In the genomic region with DNA sequence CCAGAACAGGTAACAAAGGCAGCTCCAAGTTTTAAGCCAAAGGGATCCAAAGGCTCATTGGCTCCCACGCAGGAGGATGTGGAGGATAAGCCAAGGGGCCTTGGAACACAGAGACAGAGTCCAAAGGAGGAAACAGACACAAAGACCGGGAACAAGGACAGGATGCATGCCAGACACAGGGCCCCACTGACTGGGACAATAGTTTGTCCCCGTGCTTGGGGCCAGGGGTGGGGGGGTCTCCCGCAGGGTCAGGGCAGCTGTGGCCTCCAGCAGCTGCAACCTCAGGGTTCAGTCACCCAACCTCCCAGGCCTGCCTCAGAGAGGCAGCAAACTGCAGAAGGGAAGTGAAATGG, we compare ENCODE assay signal across 8 mouse cellular contexts. TPM values are rescaled to one million over a fixed set of nuclear protein-coding genes. Genes with fewer than 3 reads are reported as not detected.
DNase-seq lines count a peak whose midpoint lies in the region; ATAC-seq and TF ChIP-seq lines count a peak whose summit lies in the region.

No protein-coding gene starts in this region.

- no peak for ATAC-seq in hindbrain, embryonic 15.5 days (ENCODE audit: low FRiP score, low read depth)
- ATAC-seq in liver, embryonic 15.5 days (ENCODE audit: insufficient read depth) = no peak
- no peak for ATAC-seq in megakaryocyte, adult 5-6 weeks (ENCODE audit: poor library complexity, severe bottlenecking)

- H3K9ac ChIP-seq in hindbrain, embryonic 15.5 days = no peak overlapping the region
- no peak overlapping the region; the same call in 1 of the 2 replicates for H3K9ac ChIP-seq in liver, embryonic 15.5 days

- H3K36me3 ChIP-seq in hindbrain, embryonic 15.5 days = peaks cover 4% of the 10 kb centered on the region
- peaks cover 39% of the 10 kb centered on the region for H3K36me3 ChIP-seq in liver, embryonic 15.5 days (replicated peaks)

- 17% methylated on average over 4 of the region's 4 CpGs for WGBS in cerebellum, adult 2 months
- 17% methylated on average over 4 of the region's 4 CpGs for WGBS in hindbrain, embryonic 15.5 days
- 58% methylated on average over 4 of the region's 4 CpGs for WGBS in liver, embryonic 15.5 days (ENCODE audit: insufficient replicate concordance)

- peak overlapping the region; percentile 2; the same call in 1 of the 2 replicates for H3K27ac ChIP-seq in cerebellum, adult 2 months (ENCODE audit: insufficient read depth, low read length)
- H3K27ac ChIP-seq in cortical plate, adult 2 months (ENCODE audit: insufficient read depth, low read length) = peak overlapping the region; percentile 63
- H3K27ac ChIP-seq in hindbrain, embryonic 15.5 days (replicated peaks) = peak overlapping the region; percentile 51; the same call in 1 of the 2 replicates
- H3K27ac ChIP-seq in liver, embryonic 15.5 days (replicated peaks) = 0 out of 2 replicates have a peak overlapping the region, but pooled peaks have one; percentile 16

- peaks cover 47% of the 10 kb centered on the region for H3K4me1 ChIP-seq in cerebellum, adult 2 months (ENCODE audit: control insufficient read depth, insufficient read depth, low read length)
- H3K4me1 ChIP-seq in cortical plate, adult 2 months (ENCODE audit: control insufficient read depth, insufficient read depth, low read length) = peaks cover 8% of the 10 kb centered on the region
- H3K4me1 ChIP-seq in hindbrain, embryonic 15.5 days (replicated peaks) = peaks cover 46% of the 10 kb centered on the region
- H3K4me1 ChIP-seq in liver, embryonic 15.5 days (replicated peaks) = peaks cover 77% of the 10 kb centered on the region

- no peak for TF ChIP-seq CTCF in cerebellum, adult 2 months (IDR thresholded peaks at IDR 0.05; ENCODE audit: borderline replicate concordance, insufficient read depth, low read depth, low read length)
- TF ChIP-seq CTCF in cortical plate, adult 2 months (IDR thresholded peaks at IDR 0.05; ENCODE audit: extremely low read depth, insufficient read depth, low read length) = no peak

- no peaks in the 10 kb centered on the region for H3K9me3 ChIP-seq in hindbrain, embryonic 15.5 days
- no peaks in the 10 kb centered on the region for H3K9me3 ChIP-seq in liver, embryonic 15.5 days (replicated peaks)

- no peak for TF ChIP-seq POLR2A in cerebellum, adult 2 months (IDR thresholded peaks at IDR 0.05; ENCODE audit: borderline replicate concordance, insufficient read depth, low read length)
- no peak for TF ChIP-seq POLR2A in cortical plate, adult 2 months (IDR thresholded peaks at IDR 0.05; ENCODE audit: extremely low read depth, insufficient read depth, low read length)

- no peak for DNase-seq in cerebellum, adult 2 months
- DNase-seq in cerebellum, postnatal 10 days = no peak
- no peak for DNase-seq in urinary bladder, adult 18-20 months (ENCODE audit: low spot score in 2 of 2)
- DNase-seq in frontal cortex, postnatal 14 days (ENCODE audit: low spot score in 2 of 2) = no peak

- no peak overlapping the region for H3K4me2 ChIP-seq in hindbrain, embryonic 15.5 days
- H3K4me2 ChIP-seq in liver, embryonic 15.5 days = no peak overlapping the region

- H3K4me3 ChIP-seq in cerebellum, adult 2 months (replicated peaks; ENCODE audit: insufficient read depth, low read depth, low read length) = no peak overlapping the region
- H3K4me3 ChIP-seq in cortical plate, adult 2 months (ENCODE audit: insufficient read depth, low read length) = no peak overlapping the region
- H3K4me3 ChIP-seq in hindbrain, embryonic 15.5 days = no peak overlapping the region
- no peak overlapping the region for H3K4me3 ChIP-seq in liver, embryonic 15.5 days (replicated peaks)

- no peaks in the 10 kb centered on the region for H3K27me3 ChIP-seq in cerebellum, adult 2 months (ENCODE audit: control insufficient read depth, insufficient read depth, low read length)
- H3K27me3 ChIP-seq in hindbrain, embryonic 15.5 days = no peaks in the 10 kb centered on the region
- no peaks in the 10 kb centered on the region for H3K27me3 ChIP-seq in liver, embryonic 15.5 days

RNA-seq across cellular contexts. Expression of gene Abhd17a, which starts 2.9 kb away (rescaled TPM):
- 230 and 232 TPM in 2 replicates for polyA plus RNA-seq in cerebellum, adult 2 months (2012; rRNA removed)
- polyA plus RNA-seq in cortical plate, adult 2 months (2012; rRNA removed) = 329 and 330 TPM in 2 replicates
- 134 and 159 TPM in 2 replicates for polyA plus RNA-seq in hindbrain, embryonic 15.5 days (2015; fragmentation: Nextera tagmentation; extraction: Ambion mirVana)
- 50.8 and 62.8 TPM in 2 replicates for polyA plus RNA-seq in liver, embryonic 15.5 days (2015; fragmentation: Nextera tagmentation; extraction: Ambion mirVana)
- total RNA-seq in megakaryocyte, adult 5-6 weeks (2015) = 64.8 and 82.1 TPM in 2 replicates
- 21.7 and 31.6 TPM in 2 replicates for total RNA-seq in megakaryocyte, adult 5-6 weeks (2017)

RNA-seq across cellular contexts. Expression of gene Klf16, which starts 10.2 kb away (rescaled TPM):
- 9.5 and 10.6 TPM in 2 replicates for polyA plus RNA-seq in cerebellum, adult 2 months (2012; rRNA removed)
- polyA plus RNA-seq in cortical plate, adult 2 months (2012; rRNA removed) = 34.7 and 36.9 TPM in 2 replicates
- polyA plus RNA-seq in hindbrain, embryonic 15.5 days (2015; fragmentation: Nextera tagmentation; extraction: Ambion mirVana) = 6.3 and 6.7 TPM in 2 replicates
- polyA plus RNA-seq in liver, embryonic 15.5 days (2015; fragmentation: Nextera tagmentation; extraction: Ambion mirVana) = 11.7 and 12.1 TPM in 2 replicates
- total RNA-seq in megakaryocyte, adult 5-6 weeks (2015) = 2.6 and 3.3 TPM in 2 replicates
- total RNA-seq in megakaryocyte, adult 5-6 weeks (2017) = 3.9 and 5.3 TPM in 2 replicates

RNA-seq across cellular contexts. Expression of gene Scamp4, which starts 15.4 kb away (rescaled TPM):
- polyA plus RNA-seq in cerebellum, adult 2 months (2012; rRNA removed) = 57.9 and 62.0 TPM in 2 replicates
- polyA plus RNA-seq in cortical plate, adult 2 months (2012; rRNA removed) = 63.2 and 63.9 TPM in 2 replicates
- polyA plus RNA-seq in hindbrain, embryonic 15.5 days (2015; fragmentation: Nextera tagmentation; extraction: Ambion mirVana) = 64.2 and 71.6 TPM in 2 replicates
- polyA plus RNA-seq in liver, embryonic 15.5 days (2015; fragmentation: Nextera tagmentation; extraction: Ambion mirVana) = 41.9 and 45.3 TPM in 2 replicates
- 16.9 and 22.3 TPM in 2 replicates for total RNA-seq in megakaryocyte, adult 5-6 weeks (2015)
- 4.8 and 11.4 TPM in 2 replicates for total RNA-seq in megakaryocyte, adult 5-6 weeks (2017)

RNA-seq across cellular contexts. Expression of gene Adat3, which starts 15.4 kb away (rescaled TPM):
- polyA plus RNA-seq in cerebellum, adult 2 months (2012; rRNA removed) = 7.0 and 7.5 TPM in 2 replicates
- 4.0 and 4.3 TPM in 2 replicates for polyA plus RNA-seq in cortical plate, adult 2 months (2012; rRNA removed)
- polyA plus RNA-seq in hindbrain, embryonic 15.5 days (2015; fragmentation: Nextera tagmentation; extraction: Ambion mirVana) = 4.8 and 5.4 TPM in 2 replicates
- polyA plus RNA-seq in liver, embryonic 15.5 days (2015; fragmentation: Nextera tagmentation; extraction: Ambion mirVana) = 4.8 and 5.8 TPM in 2 replicates
- 0.91 and 1.1 TPM in 2 replicates for total RNA-seq in megakaryocyte, adult 5-6 weeks (2015)
- 3.8 TPM in 1 of 2 replicates, not detected in the other for total RNA-seq in megakaryocyte, adult 5-6 weeks (2017)

RNA-seq across cellular contexts. Expression of gene Gm49322, which starts 18.5 kb away (rescaled TPM):
- 3.5 and 4.2 TPM in 2 replicates for polyA plus RNA-seq in cerebellum, adult 2 months (2012; rRNA removed)
- 2.5 and 2.8 TPM in 2 replicates for polyA plus RNA-seq in cortical plate, adult 2 months (2012; rRNA removed)
- 3.4 and 4.1 TPM in 2 replicates for polyA plus RNA-seq in hindbrain, embryonic 15.5 days (2015; fragmentation: Nextera tagmentation; extraction: Ambion mirVana)
- polyA plus RNA-seq in liver, embryonic 15.5 days (2015; fragmentation: Nextera tagmentation; extraction: Ambion mirVana) = 1.5 TPM in 2 replicates
- total RNA-seq in megakaryocyte, adult 5-6 weeks (2015) = 0.54 TPM in 1 of 2 replicates, not detected in the other
- 0.15 and 0.89 TPM in 2 replicates for total RNA-seq in megakaryocyte, adult 5-6 weeks (2017)

Comparison
In these comparisons a context has a peak if more than half of its experiments do, and no peak if none do; other contexts are left out.
1. H3K27ac ChIP-seq: peak in every context shown above with its lines; median percentile 63 in cortical plate, adult 2 months; 51 in hindbrain, embryonic 15.5 days; 16 in liver, embryonic 15.5 days; 2 in cerebellum, adult 2 months.